Mouse (Mus musculus) liver (tissue): ENCODE measurements at regions not wholly inside any gene's neighbourhood (a gene's known extent, or its start where the extent isn't known, plus 50 kb on each side); places are given as distances from the start of the nearest gene placed in this dataset.

Experiments
- DNase-seq: peaks from one replicate; pipeline ENCODE4 v3.0.0-alpha.2; 2020; ENCODE audit warnings: mixed read lengths

- no peak for DNase-seq
These were observed 196.1 kb upstream of the Cops8 start for GRCm38 (mm10) chr1:90406663-90407062.

GRCm38 (mm10) chr1:90408504-90409215, 194.1 kb upstream of the Cops8 start:
- DNase-seq = no peak

- no peak for DNase-seq
These were observed 193.5 kb upstream of the Cops8 start for GRCm38 (mm10) chr1:90409236-90409635.

- DNase-seq = no peak
These were observed 190.2 kb upstream of the Cops8 start for GRCm38 (mm10) chr1:90412511-90413045.

GRCm38 (mm10) chr1:90414751-90415150, 188.0 kb upstream of the Cops8 start:
- DNase-seq = no peak

- no peak for DNase-seq
These were observed 178.5 kb upstream of the Cops8 start for GRCm38 (mm10) chr1:90424066-90424821.

- no peak for DNase-seq
These were observed 174.4 kb upstream of the Cops8 start for GRCm38 (mm10) chr1:90428334-90428733.

- no peak for DNase-seq
These were observed 174.0 kb upstream of the Cops8 start for GRCm38 (mm10) chr1:90428774-90429173.

- DNase-seq = no peak
These were observed 172.3 kb upstream of the Cops8 start for GRCm38 (mm10) chr1:90430480-90430879.

GRCm38 (mm10) chr1:90431783-90432182, 171.0 kb upstream of the Cops8 start:
- no peak for DNase-seq

GRCm38 (mm10) chr1:90433911-90434310, 168.9 kb upstream of the Cops8 start:
- no peak for DNase-seq

- DNase-seq = no peak
These were observed 162.1 kb upstream of the Cops8 start for GRCm38 (mm10) chr1:90440638-90441037.

- DNase-seq = no peak
These were observed 161.5 kb upstream of the Cops8 start for GRCm38 (mm10) chr1:90441134-90441868.

- no peak for DNase-seq
These were observed 160.2 kb upstream of the Cops8 start for GRCm38 (mm10) chr1:90442250-90443240.

GRCm38 (mm10) chr1:90449571-90450226, 153.1 kb upstream of the Cops8 start:
- DNase-seq = no peak

GRCm38 (mm10) chr1:90451942-90452557, 150.7 kb upstream of the Cops8 start:
- DNase-seq = no peak

GRCm38 (mm10) chr1:90454263-90454662, 148.5 kb upstream of the Cops8 start:
- DNase-seq = no peak

GRCm38 (mm10) chr1:90457396-90457795, 145.4 kb upstream of the Cops8 start:
- DNase-seq = no peak

- DNase-seq = no peak
These were observed 144.6 kb upstream of the Cops8 start for GRCm38 (mm10) chr1:90458176-90458575.

GRCm38 (mm10) chr1:90461699-90462098, 141.1 kb upstream of the Cops8 start:
- no peak for DNase-seq

- no peak for DNase-seq
These were observed 139.5 kb upstream of the Cops8 start for GRCm38 (mm10) chr1:90463302-90463701.
